Mouse (Mus musculus) liver, embryonic 15.5 days (tissue): ENCODE measurements at regions not wholly inside any gene's neighbourhood (a gene's known extent, or its start where the extent isn't known, plus 50 kb on each side); places are given as distances from the start of the nearest gene placed in this dataset.

Source experiments
- ATAC-seq: fragments of 200-750 bp; cut with Nextera tagmentation; 2 replicates; pipeline ENCODE4 v1.8.0; 2017; ENCODE audit warnings: moderate number of reproducible peaks, mild to moderate bottlenecking, moderate library complexity; ENCODE audit not compliant: insufficient read depth
- H3K27ac ChIP-seq: fragments of 300-500 bp; sonication (generic); replicated peaks from 2 replicates; pipeline ENCODE4 v1.5.1; 2015; ENCODE audit warnings: mild to moderate bottlenecking, inconsistent platforms
- H3K27me3 ChIP-seq: fragments of 300-500 bp; sonication (generic); 2 replicates; pipeline ENCODE4 v1.6.1; 2015; ENCODE audit warnings: mild to moderate bottlenecking, inconsistent platforms
- H3K36me3 ChIP-seq: fragments of 300-500 bp; sonication (generic); replicated peaks from 2 replicates; pipeline ENCODE4 v1.6.1; 2015; ENCODE audit warnings: moderate library complexity, mild to moderate bottlenecking, inconsistent platforms
- H3K4me1 ChIP-seq: fragments of 300-500 bp; sonication (generic); replicated peaks from 2 replicates; pipeline ENCODE4 v1.6.1; 2015; ENCODE audit warnings: inconsistent platforms
- H3K4me2 ChIP-seq: fragments of 300-500 bp; sonication (generic); 2 replicates; pipeline ENCODE4 v1.6.1; 2015; ENCODE audit warnings: moderate library complexity, mild to moderate bottlenecking, inconsistent platforms
- H3K4me3 ChIP-seq: fragments of 300-500 bp; sonication (generic); replicated peaks from 2 replicates; pipeline ENCODE4 v1.5.1; 2015; ENCODE audit warnings: mild to moderate bottlenecking, inconsistent platforms
- H3K9ac ChIP-seq: fragments of 300-500 bp; sonication (generic); 2 replicates; pipeline ENCODE4 v1.6.1; 2015; ENCODE audit warnings: moderate library complexity, mild to moderate bottlenecking, inconsistent platforms
- H3K9me3 ChIP-seq: fragments of 300-500 bp; sonication (generic); replicated peaks from 2 replicates; pipeline ENCODE4 v1.6.1; 2016; ENCODE audit warnings: inconsistent platforms
- WGBS: fragments of 180-500 bp; shearing (Covaris S2); methylation state at CpG from one replicate; pipeline ENCODE4 v1.1.7; 2015; ENCODE audit warnings: mixed read lengths; ENCODE audit not compliant: insufficient replicate concordance; 5-methylcytosine and 5-hydroxymethylcytosine counted together

- H3K4me1 ChIP-seq = peaks cover 15% of the 10 kb centered on the region
- H3K4me2 ChIP-seq = no peak overlapping the region
- H3K9ac ChIP-seq = no peak overlapping the region
- no peaks in the 10 kb centered on the region for H3K9me3 ChIP-seq
- WGBS = 76% methylated on average over 10 of the region's 10 CpGs
- H3K27me3 ChIP-seq = peaks cover 79% of the 10 kb centered on the region
- no peak for ATAC-seq
- no peaks in the 10 kb centered on the region for H3K36me3 ChIP-seq
- H3K27ac ChIP-seq = no peak overlapping the region
- H3K4me3 ChIP-seq = no peak overlapping the region
Measured at GRCm38 (mm10) chr15:38569011-38569640, 1143.8 kb downstream of the 4930447A16Rik start.

DNA sequence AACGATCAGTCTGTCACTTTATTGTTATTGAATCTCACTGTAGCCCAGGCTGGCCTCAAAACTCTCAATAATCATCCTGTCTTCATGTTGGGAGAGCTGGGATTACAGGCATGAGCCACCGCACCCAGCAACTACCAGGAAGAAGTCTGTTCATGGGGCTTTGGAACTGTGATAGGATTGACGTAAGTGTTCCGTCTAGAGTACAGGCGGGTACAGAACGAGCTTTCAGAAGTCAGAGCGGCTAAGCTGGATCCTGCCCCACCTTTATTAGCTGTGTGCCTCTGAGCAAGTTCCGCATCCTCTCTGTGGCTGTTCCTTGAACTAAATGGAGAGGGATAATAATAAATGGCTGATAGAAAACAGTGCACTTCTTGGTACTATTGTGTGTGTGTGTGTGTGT is 1144.8 kb downstream of the 4930447A16Rik start:
- Histone ChIP-seq H3K4me1 (peaks cover 15% of the 10 kb centered on the region), H3K9ac (no peak overlapping the region), H3K27me3 (peaks cover 72% of the 10 kb centered on the region), H3K9me3 (no peaks in the 10 kb centered on the region), H3K4me3 (no peak overlapping the region), H3K27ac (no peak overlapping the region), H3K4me2 (no peak overlapping the region), H3K36me3 (no peaks in the 10 kb centered on the region)
- ATAC-seq = no peak
- 79% methylated on average over 8 of the region's 8 CpGs for WGBS

DNA sequence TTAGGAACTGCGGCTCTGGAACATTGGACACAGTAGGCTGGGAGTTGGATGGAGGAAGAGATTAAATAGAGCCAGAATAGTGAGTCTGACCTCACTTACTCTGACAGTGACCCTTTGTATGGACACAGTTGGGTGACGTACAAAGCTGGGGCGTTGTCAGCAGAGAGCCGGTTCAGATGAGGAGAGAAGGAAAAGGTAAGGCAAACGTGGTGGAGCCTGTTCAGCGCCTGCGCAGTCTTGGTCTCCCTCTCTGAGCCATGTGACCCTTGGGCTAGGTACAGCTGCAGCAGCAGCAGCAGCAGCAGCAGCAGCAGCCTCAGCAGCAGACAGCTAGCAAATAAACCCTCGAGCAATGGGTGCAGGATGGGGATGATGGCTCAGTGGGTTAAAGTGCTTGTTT is 1145.4 kb downstream of the 4930447A16Rik start:
- Histone ChIP-seq H3K27ac (no peak overlapping the region), H3K27me3 (peaks cover 66% of the 10 kb centered on the region), H3K4me2 (no peak overlapping the region), H3K4me3 (no peak overlapping the region), H3K9me3 (no peaks in the 10 kb centered on the region), H3K9ac (no peak overlapping the region), H3K4me1 (peaks cover 15% of the 10 kb centered on the region), H3K36me3 (no peaks in the 10 kb centered on the region)
- no peak for ATAC-seq
- 55% methylated on average over 8 of the region's 8 CpGs for WGBS

DNA sequence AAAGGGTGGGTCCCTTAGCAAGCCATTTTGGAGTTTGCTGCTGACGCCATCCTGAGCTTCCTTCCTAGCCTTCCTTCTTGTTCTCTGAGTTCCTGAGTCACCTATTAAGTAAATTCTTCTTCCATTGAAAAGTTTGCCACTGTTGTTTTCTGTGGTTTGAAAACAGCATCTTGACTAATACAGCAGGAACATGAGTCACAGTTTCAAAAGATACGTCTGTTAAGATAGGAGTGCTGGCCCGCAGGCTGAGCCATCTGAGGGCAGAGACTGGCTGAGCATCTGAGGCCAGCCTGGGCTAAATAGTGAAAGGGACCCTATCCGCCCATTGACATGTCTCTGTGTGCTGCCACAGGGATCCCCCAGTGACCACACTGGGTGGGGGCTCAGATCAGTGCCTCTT is 1147.3 kb downstream of the 4930447A16Rik start:
- Histone ChIP-seq H3K36me3 (no peaks in the 10 kb centered on the region), H3K27me3 (peaks cover 59% of the 10 kb centered on the region), H3K4me1 (peaks cover 5% of the 10 kb centered on the region; the same call in 1 of the 2 replicates), H3K9me3 (no peaks in the 10 kb centered on the region), H3K27ac (no peak overlapping the region), H3K4me3 (no peak overlapping the region), H3K9ac (no peak overlapping the region), H3K4me2 (no peak overlapping the region)
- 33% methylated on average over 4 of the region's 4 CpGs for WGBS
- ATAC-seq = no peak

- H3K36me3 ChIP-seq = no peaks in the 10 kb centered on the region
- H3K4me1 ChIP-seq = no peaks in the 10 kb centered on the region
- no peak overlapping the region for H3K27ac ChIP-seq
- H3K27me3 ChIP-seq = peaks cover 44% of the 10 kb centered on the region
- H3K4me2 ChIP-seq = no peak overlapping the region
- H3K9ac ChIP-seq = no peak overlapping the region
- H3K9me3 ChIP-seq = no peaks in the 10 kb centered on the region
- no peak for ATAC-seq
- WGBS = 45% methylated on average over 8 of the region's 8 CpGs
- H3K4me3 ChIP-seq = no peak overlapping the region
Measured at GRCm38 (mm10) chr15:38574447-38574846, 1149.1 kb downstream of the 4930447A16Rik start.

DNA sequence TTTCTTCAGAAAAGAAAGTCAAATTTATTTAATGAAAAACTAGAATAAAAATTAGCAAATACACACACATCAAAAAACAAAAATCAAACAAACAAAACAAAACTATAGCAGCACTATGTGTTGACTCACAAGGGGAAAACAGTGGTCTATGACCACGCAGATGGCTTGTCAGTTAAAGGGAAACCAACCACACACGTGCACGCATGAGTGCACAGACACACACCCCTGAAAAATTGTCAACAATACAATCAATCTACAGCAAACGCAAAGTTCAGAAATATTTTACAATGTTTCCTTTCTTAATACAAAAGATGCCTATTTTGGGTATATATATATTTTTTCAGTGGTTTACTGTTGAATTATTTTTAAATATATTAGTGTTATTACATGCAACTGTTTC is 1149.9 kb downstream of the 4930447A16Rik start:
- H3K4me3 ChIP-seq = no peak overlapping the region
- H3K9ac ChIP-seq = no peak overlapping the region
- H3K4me1 ChIP-seq = no peaks in the 10 kb centered on the region
- H3K36me3 ChIP-seq = no peaks in the 10 kb centered on the region
- no peak overlapping the region for H3K27ac ChIP-seq
- no peaks in the 10 kb centered on the region for H3K9me3 ChIP-seq
- no peak for ATAC-seq
- WGBS = 50% methylated on average over 4 of the region's 4 CpGs
- H3K4me2 ChIP-seq = no peak overlapping the region
- peaks cover 40% of the 10 kb centered on the region for H3K27me3 ChIP-seq

- Histone ChIP-seq H3K9ac (no peak overlapping the region), H3K27me3 (peaks cover 22% of the 10 kb centered on the region), H3K4me2 (no peak overlapping the region), H3K4me3 (no peak overlapping the region), H3K36me3 (no peaks in the 10 kb centered on the region), H3K4me1 (no peaks in the 10 kb centered on the region), H3K27ac (no peak overlapping the region), H3K9me3 (no peaks in the 10 kb centered on the region)
- no peak for ATAC-seq
- 86% methylated on average over 4 of the region's 4 CpGs for WGBS
Measured at GRCm38 (mm10) chr15:38577691-38578090, 1152.3 kb downstream of the 4930447A16Rik start.

DNA sequence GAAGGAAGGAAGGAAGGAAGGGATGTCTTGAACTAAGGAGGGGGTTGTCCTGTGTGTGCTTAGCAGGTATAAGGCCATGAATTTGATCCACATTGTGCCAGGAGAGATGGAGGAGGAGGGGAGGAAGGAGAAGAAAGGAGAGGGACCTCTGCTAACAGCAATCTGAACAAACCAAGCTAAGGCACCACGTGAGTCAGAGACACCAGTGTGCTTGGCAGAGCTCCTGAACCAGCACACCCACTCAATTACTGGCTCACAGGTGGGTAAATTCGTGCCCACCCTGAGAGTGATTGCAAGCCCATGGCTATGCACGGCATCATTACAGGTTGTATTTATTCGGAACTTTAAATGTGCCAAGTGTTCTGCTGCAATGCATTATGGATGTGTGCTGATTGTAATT is 1154.1 kb downstream of the 4930447A16Rik start:
- ATAC-seq = no peak
- Histone ChIP-seq H3K27me3 (peaks cover 16% of the 10 kb centered on the region), H3K4me1 (no peaks in the 10 kb centered on the region), H3K36me3 (no peaks in the 10 kb centered on the region), H3K4me2 (no peak overlapping the region), H3K4me3 (no peak overlapping the region), H3K9me3 (no peaks in the 10 kb centered on the region), H3K27ac (no peak overlapping the region), H3K9ac (no peak overlapping the region)
- 57% methylated on average over 4 of the region's 4 CpGs for WGBS

- Histone ChIP-seq H3K9ac (no peak overlapping the region), H3K36me3 (no peaks in the 10 kb centered on the region), H3K9me3 (no peaks in the 10 kb centered on the region), H3K4me1 (no peaks in the 10 kb centered on the region), H3K27ac (no peak overlapping the region), H3K4me2 (no peak overlapping the region), H3K27me3 (peaks cover 24% of the 10 kb centered on the region), H3K4me3 (no peak overlapping the region)
- no peak for ATAC-seq
- 62% methylated on average over 5 of the region's 5 CpGs for WGBS
Measured at GRCm38 (mm10) chr15:38583500-38583899, 1158.1 kb downstream of the 4930447A16Rik start.

DNA sequence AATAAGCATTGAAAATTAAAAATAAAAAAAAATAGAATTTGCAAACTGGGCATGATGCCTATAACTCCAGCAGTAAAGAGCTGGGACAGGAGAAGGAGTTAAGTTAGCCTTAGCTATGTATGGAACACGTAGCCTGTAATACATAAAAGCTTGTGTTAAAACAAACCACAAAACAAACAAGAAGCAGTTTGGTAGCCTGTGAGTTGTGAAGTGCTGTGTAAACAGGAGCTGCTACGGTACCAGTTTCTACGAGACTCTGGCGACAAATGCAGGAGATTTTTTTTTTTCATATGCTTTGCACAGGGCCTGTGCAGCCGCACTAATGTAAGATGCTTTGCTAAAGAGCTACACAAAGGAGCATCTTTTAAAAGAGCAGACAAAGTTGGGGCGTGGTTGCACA is 1159.1 kb downstream of the 4930447A16Rik start:
- Histone ChIP-seq H3K36me3 (no peaks in the 10 kb centered on the region), H3K9me3 (no peaks in the 10 kb centered on the region), H3K4me2 (no peak overlapping the region), H3K27ac (no peak overlapping the region), H3K9ac (no peak overlapping the region), H3K4me1 (no peaks in the 10 kb centered on the region), H3K27me3 (peaks cover 27% of the 10 kb centered on the region), H3K4me3 (no peak overlapping the region)
- ATAC-seq = no peak
- 71% methylated on average over 6 of the region's 6 CpGs for WGBS

GRCm38 (mm10) chr15:38585610-38586009 is 1160.3 kb downstream of the 4930447A16Rik start:
- Histone ChIP-seq H3K9ac (no peak overlapping the region), H3K36me3 (no peaks in the 10 kb centered on the region), H3K4me2 (no peak overlapping the region), H3K9me3 (no peaks in the 10 kb centered on the region), H3K4me3 (no peak overlapping the region), H3K27ac (no peak overlapping the region), H3K27me3 (peaks cover 27% of the 10 kb centered on the region), H3K4me1 (no peaks in the 10 kb centered on the region)
- no peak for ATAC-seq
- 79% methylated on average over 4 of the region's 4 CpGs for WGBS

DNA sequence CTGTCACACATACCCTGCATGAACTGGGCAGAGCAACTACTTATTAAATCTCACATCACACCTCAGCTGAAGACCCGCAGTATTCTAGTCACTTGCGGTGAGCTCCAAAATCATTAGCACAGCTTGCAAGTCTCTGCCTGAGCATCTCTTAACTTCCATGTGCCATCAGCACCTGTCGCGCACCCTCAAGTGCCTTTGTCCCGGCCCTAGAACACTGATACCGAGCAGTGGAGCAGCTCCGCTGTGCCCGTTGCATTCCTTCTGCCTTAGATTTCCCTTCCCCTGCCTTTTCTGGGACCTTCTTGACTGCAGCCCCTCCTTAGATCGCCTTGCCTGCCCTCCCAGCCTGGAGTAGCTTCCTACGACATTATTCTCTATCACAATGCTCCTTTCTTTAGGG is 1161.2 kb downstream of the 4930447A16Rik start:
- H3K4me1 ChIP-seq = no peaks in the 10 kb centered on the region
- 72% methylated on average over 10 of the region's 10 CpGs for WGBS
- no peaks in the 10 kb centered on the region for H3K9me3 ChIP-seq
- H3K4me3 ChIP-seq = no peak overlapping the region
- H3K4me2 ChIP-seq = no peak overlapping the region
- ATAC-seq = no peak
- no peak overlapping the region for H3K9ac ChIP-seq
- H3K27me3 ChIP-seq = peaks cover 27% of the 10 kb centered on the region
- no peaks in the 10 kb centered on the region for H3K36me3 ChIP-seq
- H3K27ac ChIP-seq = no peak overlapping the region
